Mouse (Mus musculus) liver, embryonic 15.5 days (tissue): ENCODE results near the gene Fis1. TPM values are rescaled to one million over a fixed set of nuclear protein-coding genes. Genes with fewer than 3 reads are reported as not detected.
A peak's percentile ranks its signal among the peaks of the same experiment; 100 is the strongest.

ENCODE experiments used
- ATAC-seq: fragments of 200-750 bp; cut with Nextera tagmentation; 2 replicates; pipeline ENCODE4 v1.8.0; 2017; ENCODE audit warnings: moderate number of reproducible peaks, mild to moderate bottlenecking, moderate library complexity; ENCODE audit not compliant: insufficient read depth
- H3K27ac ChIP-seq: fragments of 300-500 bp; sonication (generic); replicated peaks from 2 replicates; pipeline ENCODE4 v1.5.1; 2015; ENCODE audit warnings: mild to moderate bottlenecking, inconsistent platforms
- H3K27me3 ChIP-seq: fragments of 300-500 bp; sonication (generic); 2 replicates; pipeline ENCODE4 v1.6.1; 2015; ENCODE audit warnings: mild to moderate bottlenecking, inconsistent platforms
- H3K36me3 ChIP-seq: fragments of 300-500 bp; sonication (generic); replicated peaks from 2 replicates; pipeline ENCODE4 v1.6.1; 2015; ENCODE audit warnings: moderate library complexity, mild to moderate bottlenecking, inconsistent platforms
- H3K4me1 ChIP-seq: fragments of 300-500 bp; sonication (generic); replicated peaks from 2 replicates; pipeline ENCODE4 v1.6.1; 2015; ENCODE audit warnings: inconsistent platforms
- H3K4me2 ChIP-seq: fragments of 300-500 bp; sonication (generic); 2 replicates; pipeline ENCODE4 v1.6.1; 2015; ENCODE audit warnings: moderate library complexity, mild to moderate bottlenecking, inconsistent platforms
- H3K4me3 ChIP-seq: fragments of 300-500 bp; sonication (generic); replicated peaks from 2 replicates; pipeline ENCODE4 v1.5.1; 2015; ENCODE audit warnings: mild to moderate bottlenecking, inconsistent platforms
- H3K9ac ChIP-seq: fragments of 300-500 bp; sonication (generic); 2 replicates; pipeline ENCODE4 v1.6.1; 2015; ENCODE audit warnings: moderate library complexity, mild to moderate bottlenecking, inconsistent platforms
- H3K9me3 ChIP-seq: fragments of 300-500 bp; sonication (generic); replicated peaks from 2 replicates; pipeline ENCODE4 v1.6.1; 2016; ENCODE audit warnings: inconsistent platforms
- WGBS: fragments of 180-500 bp; shearing (Covaris S2); methylation state at CpG from one replicate; pipeline ENCODE4 v1.1.7; 2015; ENCODE audit warnings: mixed read lengths; ENCODE audit not compliant: insufficient replicate concordance; 5-methylcytosine and 5-hydroxymethylcytosine counted together
- polyA plus RNA-seq: library from polyadenylated mRNA; unstranded; fragments of >200 nt; fragmentation: Nextera tagmentation; extraction: Ambion mirVana; gene quantifications from 2 replicates; pipeline ENCODE4 v1.2.1, GENCODE M21; 2015

Gene Fis1
- 190 and 201 TPM in 2 replicates for polyA plus RNA-seq

- H3K27ac ChIP-seq: peak within 1 kb of the TSS; percentile 69
- H3K36me3 ChIP-seq: 0 out of 2 replicates have a peak, but pooled peaks cover 2% of the 10 kb centered on the region
- peak; percentile 95 for ATAC-seq
- H3K4me1 ChIP-seq: peaks cover 32% of the 10 kb centered on the region
- H3K27me3 ChIP-seq: no peaks in the 10 kb centered on the region
- under 1% methylated on average over 23 of the region's 23 CpGs for WGBS
- peak within 1 kb of the TSS; percentile 41 for H3K9ac ChIP-seq
- H3K4me3 ChIP-seq: peak within 1 kb of the TSS; percentile 70
- no peaks in the 10 kb centered on the region for H3K9me3 ChIP-seq
- peak within 1 kb of the TSS; percentile 79 for H3K4me2 ChIP-seq
These were observed at the start of gene Fis1 for GRCm38 (mm10) chr5:136953015-136953414. Gene Fis1, plus strand, starts transcription at chr5:136953275.

DNA sequence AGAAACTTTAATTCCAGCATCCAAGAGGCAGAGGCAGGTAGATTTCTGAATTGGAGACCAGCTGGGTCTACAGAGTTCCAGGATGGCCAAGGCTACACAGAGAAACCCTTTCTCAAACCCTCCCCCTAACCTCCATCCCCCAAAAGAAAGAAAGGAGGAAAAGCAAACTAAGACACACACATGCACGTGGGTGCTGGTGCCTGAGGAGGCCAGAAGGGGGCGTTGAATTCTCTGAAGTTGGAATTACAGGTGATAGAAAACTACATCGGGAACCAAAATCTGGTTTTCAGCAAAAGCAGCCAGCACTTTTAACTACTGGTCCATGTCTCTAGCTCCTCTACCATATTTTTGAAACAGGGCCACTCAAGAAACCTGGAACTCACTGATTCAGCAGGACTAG lies 48.5 kb upstream of the Fis1 start:
- Histone ChIP-seq H3K9ac (no peak overlapping the region), H3K4me1 (peaks cover 12% of the 10 kb centered on the region; the same call in 1 of the 2 replicates), H3K27ac (no peak overlapping the region), H3K4me3 (no peak overlapping the region), H3K4me2 (no peak overlapping the region), H3K9me3 (no peaks in the 10 kb centered on the region), H3K36me3 (no peaks in the 10 kb centered on the region), H3K27me3 (no peaks in the 10 kb centered on the region)
- WGBS: 43% methylated on average over 3 of the region's 3 CpGs
- no peak for ATAC-seq

- Histone ChIP-seq H3K4me3 (no peak overlapping the region), H3K9ac (no peak overlapping the region), H3K27me3 (no peaks in the 10 kb centered on the region), H3K27ac (no peak overlapping the region), H3K4me1 (peaks cover 12% of the 10 kb centered on the region; the same call in 1 of the 2 replicates), H3K36me3 (no peaks in the 10 kb centered on the region), H3K9me3 (no peaks in the 10 kb centered on the region), H3K4me2 (no peak overlapping the region)
- 32% methylated on average over 7 of the region's 7 CpGs for WGBS
- no peak for ATAC-seq
These were observed 47.4 kb upstream of the Fis1 start for GRCm38 (mm10) chr5:136905630-136906029.

DNA sequence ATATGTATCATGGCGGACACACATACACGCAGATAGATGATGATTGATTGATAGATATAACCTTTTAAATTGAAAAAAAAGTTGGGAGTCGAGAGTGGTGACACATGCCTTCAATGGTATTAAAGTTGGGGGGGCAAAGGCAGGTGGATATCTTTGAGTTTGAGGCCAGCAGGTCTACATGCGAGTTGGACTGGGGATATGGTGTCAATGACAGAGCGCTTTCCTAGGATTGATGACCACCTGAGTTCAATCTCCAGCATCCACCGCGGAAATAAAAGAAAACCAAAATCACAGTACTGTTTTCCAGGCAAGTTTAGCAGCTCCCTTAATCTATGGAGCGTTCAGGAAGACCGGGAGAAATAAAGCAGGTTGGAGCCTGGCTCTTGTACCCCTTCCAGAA lies 45.5 kb upstream of the Fis1 start:
- Histone ChIP-seq H3K4me2 (peak overlapping the region; percentile 66), H3K4me1 (peaks cover 12% of the 10 kb centered on the region; the same call in 1 of the 2 replicates), H3K27me3 (no peaks in the 10 kb centered on the region), H3K9ac (peak overlapping the region; percentile 1; the same call in 1 of the 2 replicates), H3K36me3 (no peaks in the 10 kb centered on the region), H3K9me3 (no peaks in the 10 kb centered on the region), H3K4me3 (peak overlapping the region; percentile 58), H3K27ac (no peak overlapping the region)
- no peak for ATAC-seq
- WGBS: 36% methylated on average over 9 of the region's 9 CpGs

DNA sequence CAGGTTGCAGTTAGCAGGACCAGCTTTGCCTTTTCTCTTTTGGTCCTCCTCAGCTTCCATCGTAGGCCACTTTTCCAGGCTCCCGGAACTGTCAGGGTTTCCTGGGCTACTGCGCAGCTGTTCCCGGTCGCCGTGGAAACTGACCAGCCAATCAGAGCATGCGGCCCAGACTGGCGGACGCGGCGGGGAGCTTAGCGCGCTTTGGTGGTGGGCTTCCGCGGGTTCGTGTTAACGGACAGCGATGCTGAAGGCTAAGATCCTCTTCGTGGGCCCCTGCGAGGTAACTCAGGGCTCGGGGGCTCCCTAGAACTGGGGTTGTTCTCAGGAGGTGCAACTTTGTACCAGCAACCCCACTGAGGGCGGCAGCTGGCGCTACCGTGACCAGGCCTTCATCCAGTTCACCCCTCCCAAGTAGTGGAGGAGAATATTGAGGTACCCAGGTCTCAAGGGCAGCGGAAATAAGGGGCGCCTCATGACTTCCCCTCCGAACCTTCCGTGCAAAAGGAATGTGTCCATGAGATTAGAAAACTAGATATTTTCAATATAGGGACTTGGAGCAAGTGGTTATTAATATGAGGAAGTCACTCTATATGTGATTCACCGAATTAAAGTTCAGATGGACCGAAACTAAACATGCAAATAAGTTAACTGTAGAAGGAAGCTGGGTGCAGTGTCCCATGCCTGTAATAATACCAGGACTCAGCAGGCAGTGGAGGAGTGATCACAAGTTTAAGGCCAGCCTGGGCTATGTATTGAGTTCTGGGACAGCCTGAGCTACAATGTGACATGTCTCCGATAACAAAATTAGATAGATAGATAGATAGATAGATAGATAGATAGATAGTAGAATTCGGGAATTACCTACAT lies 44.9 kb upstream of the Fis1 start, which contains the start of gene Ift22:
Ift22 (plus strand) TSS at position 160 of the 867 bp plus-strand sequence.
- Histone ChIP-seq H3K36me3 (no peaks in the 10 kb centered on the region), H3K4me3 (peak within 1 kb of the TSS; percentile 58), H3K27me3 (no peaks in the 10 kb centered on the region), H3K4me2 (peak within 1 kb of the TSS; percentile 66), H3K27ac (no peak within 1 kb of the TSS), H3K9ac (peak within 1 kb of the TSS; percentile 1; the same call in 1 of the 2 replicates), H3K9me3 (no peaks in the 10 kb centered on the region), H3K4me1 (peaks cover 12% of the 10 kb centered on the region; the same call in 1 of the 2 replicates)
- ATAC-seq: peak; percentile 72
- 6% methylated on average over 32 of the region's 32 CpGs for WGBS

DNA sequence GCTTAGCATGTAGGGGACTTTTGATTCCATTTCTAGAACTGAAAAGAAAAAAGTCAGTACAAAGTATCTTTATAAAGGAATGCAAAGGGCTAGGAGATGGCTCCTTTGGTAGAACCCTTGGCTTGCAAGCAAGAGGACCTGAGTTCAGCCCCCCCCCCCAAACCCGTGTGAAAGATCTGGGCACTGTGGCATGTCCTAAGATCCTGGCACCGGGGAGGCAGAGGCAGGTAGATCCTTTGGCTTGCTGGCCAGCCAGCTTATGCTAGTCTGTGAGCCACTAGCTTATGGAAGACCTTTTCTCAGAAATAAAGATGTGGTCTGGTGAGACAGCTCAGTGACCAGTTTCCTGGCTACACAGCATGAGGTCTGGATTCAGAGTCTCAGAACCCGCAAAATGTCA lies 38.9 kb upstream of the Fis1 start:
- Histone ChIP-seq H3K9me3 (no peaks in the 10 kb centered on the region), H3K27ac (no peak overlapping the region), H3K4me2 (no peak overlapping the region), H3K4me1 (peaks cover 8% of the 10 kb centered on the region), H3K4me3 (no peak overlapping the region), H3K36me3 (no peaks in the 10 kb centered on the region), H3K27me3 (no peaks in the 10 kb centered on the region), H3K9ac (no peak overlapping the region)
- ATAC-seq: no peak
- 64% methylated on average over 3 of the region's 3 CpGs for WGBS

DNA sequence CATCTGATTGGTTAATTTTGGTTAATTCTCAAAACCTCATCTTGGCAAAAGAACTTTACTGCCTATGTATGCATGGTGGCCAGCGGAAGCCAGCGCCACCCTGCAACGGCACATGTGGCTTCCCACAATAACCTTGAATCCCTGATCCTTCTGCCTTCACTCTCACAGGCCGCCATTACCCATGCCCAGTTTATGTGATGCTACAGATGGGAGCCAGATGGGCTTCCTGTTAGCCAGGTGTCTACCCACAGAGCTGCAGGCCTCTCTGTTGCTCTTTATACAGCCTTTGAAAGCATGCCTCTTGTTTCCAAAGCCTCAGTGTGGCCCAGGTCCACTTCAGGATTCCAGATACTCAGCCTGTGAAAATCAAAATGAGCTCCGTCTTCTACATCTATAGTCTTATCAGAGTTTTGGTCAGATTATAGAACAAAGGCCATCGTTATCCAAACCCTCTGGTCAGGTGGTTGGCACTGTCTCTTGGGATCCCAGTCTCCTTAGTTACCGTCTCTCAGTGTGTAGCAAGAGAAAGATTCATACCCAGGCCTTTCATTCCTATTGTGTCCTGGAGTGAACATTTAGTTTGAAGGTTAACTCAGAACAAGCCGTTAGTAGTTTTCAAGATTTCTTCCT lies 35.3 kb upstream of the Fis1 start:
- H3K27me3 ChIP-seq: no peaks in the 10 kb centered on the region
- ATAC-seq: no peak
- WGBS: 85% methylated on average over 8 of the region's 8 CpGs
- H3K36me3 ChIP-seq: no peaks in the 10 kb centered on the region
- H3K4me2 ChIP-seq: no peak overlapping the region
- H3K9ac ChIP-seq: no peak overlapping the region
- no peaks in the 10 kb centered on the region for H3K9me3 ChIP-seq
- H3K27ac ChIP-seq: no peak overlapping the region
- no peak overlapping the region for H3K4me3 ChIP-seq
- peaks cover 19% of the 10 kb centered on the region for H3K4me1 ChIP-seq

DNA sequence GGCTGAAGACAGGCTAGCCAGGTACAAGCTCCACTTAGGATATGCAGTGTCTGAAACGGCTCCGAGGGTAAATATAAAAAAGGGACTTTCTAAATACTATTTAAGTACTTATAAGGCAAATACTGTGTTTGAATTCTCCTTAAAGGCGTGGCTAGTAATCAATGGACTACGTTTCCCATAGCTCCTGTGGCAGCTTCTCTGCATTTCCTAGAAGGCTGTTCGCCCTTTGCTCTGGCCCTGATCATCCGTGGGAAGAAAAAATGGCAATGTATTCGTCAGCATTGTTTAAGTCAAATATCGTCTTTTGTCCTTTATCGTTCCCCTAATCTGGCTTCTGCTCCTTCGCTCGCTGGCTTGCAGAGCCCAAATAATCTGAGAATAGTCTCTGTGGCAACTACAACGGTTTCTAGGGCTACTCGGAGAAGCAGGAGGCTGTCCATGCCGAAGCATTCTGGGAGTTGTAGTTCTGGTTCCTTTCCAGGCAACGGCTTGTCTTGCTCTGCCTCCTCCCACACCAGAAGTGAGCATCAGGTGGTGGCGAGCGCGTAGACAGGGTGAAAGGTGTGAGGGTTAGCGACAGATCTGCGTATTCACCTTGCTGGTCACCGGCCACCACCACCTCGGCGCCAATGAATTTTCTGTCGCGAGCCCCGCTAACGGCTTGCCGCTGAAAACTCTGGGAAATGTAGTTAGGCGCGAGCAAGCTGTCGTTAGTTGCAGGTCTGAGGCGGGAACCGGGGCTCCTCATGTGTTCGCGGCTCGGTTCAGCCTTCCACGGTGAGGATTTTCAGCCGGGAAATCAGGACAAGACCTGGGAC lies 34.2 kb upstream of the Fis1 start:
- peak; percentile 84 for ATAC-seq
- Histone ChIP-seq H3K4me3 (peak overlapping the region; percentile 62), H3K4me2 (peak overlapping the region; percentile 90), H3K9me3 (no peaks in the 10 kb centered on the region), H3K4me1 (peaks cover 21% of the 10 kb centered on the region), H3K36me3 (no peaks in the 10 kb centered on the region), H3K27me3 (no peaks in the 10 kb centered on the region), H3K9ac (peak overlapping the region; percentile 50), H3K27ac (peak overlapping the region; percentile 24; the same call in 1 of the 2 replicates)
- 3% methylated on average over 38 of the region's 38 CpGs for WGBS

- Histone ChIP-seq H3K27ac (no peak overlapping the region), H3K27me3 (no peaks in the 10 kb centered on the region), H3K4me2 (peak overlapping the region; percentile 90), H3K36me3 (no peaks in the 10 kb centered on the region), H3K9me3 (no peaks in the 10 kb centered on the region), H3K9ac (peak overlapping the region; percentile 50), H3K4me3 (peak overlapping the region; percentile 62), H3K4me1 (peaks cover 22% of the 10 kb centered on the region)
- 17% methylated on average over 18 of the region's 18 CpGs for WGBS
- peak; percentile 29; the same call in 1 of the 2 replicates for ATAC-seq
These were observed 33.4 kb upstream of the Fis1 start for GRCm38 (mm10) chr5:136919546-136920301.

DNA sequence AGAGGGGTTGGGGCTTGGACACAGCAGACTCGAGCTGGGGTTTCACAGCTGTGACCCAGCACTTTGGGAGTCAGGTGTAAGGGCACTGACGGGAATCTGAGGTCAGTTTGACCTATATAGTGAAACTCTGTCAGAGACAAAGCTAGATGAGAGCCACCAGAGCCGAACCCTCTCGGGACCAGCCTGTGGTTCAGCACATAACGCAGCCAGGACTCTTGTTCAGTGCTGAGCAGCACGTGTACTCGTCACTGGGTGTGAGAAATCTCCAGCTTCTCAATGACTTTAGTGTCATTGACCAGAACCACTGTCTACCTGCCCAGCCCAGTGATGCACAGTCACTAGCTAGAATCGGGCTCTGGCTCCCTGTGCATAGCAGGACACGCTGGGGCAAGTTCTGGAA lies 30.2 kb upstream of the Fis1 start:
- WGBS: 72% methylated on average over 9 of the region's 9 CpGs
- H3K4me1 ChIP-seq: peaks cover 22% of the 10 kb centered on the region

More for the DNA sequence above, 30.2 kb upstream of the Fis1 start:
- Histone ChIP-seq H3K36me3 (no peaks in the 10 kb centered on the region), H3K4me2 (no peak overlapping the region), H3K4me3 (no peak overlapping the region), H3K27me3 (no peaks in the 10 kb centered on the region), H3K9ac (no peak overlapping the region), H3K27ac (no peak overlapping the region), H3K9me3 (no peaks in the 10 kb centered on the region)
- ATAC-seq: no peak
